Mouse (Mus musculus) monocyte, adult 5-6 weeks (primary cell): Measurements from ENCODE around the gene Stub1. TPM values are rescaled to one million over a fixed set of nuclear protein-coding genes. Genes with fewer than 3 reads are reported as not detected.
A peak's percentile ranks its signal among the peaks of the same experiment; 100 is the strongest.

Experiments used
- ATAC-seq: fragments of 153-309, 156-312 bp; replicated peaks from 2 replicates; pipeline ENCODE4 v1.8.0; 2017; ENCODE audit warnings: mild to moderate bottlenecking; ENCODE audit not compliant: low TSS enrichment, insufficient number of reproducible peaks, severe bottlenecking, poor library complexity, low FRiP score
- total RNA-seq: library from RNA; stranded (forward); fragments of 200-1000, 200-491, 200-594 nt; gene quantifications from 3 replicates; pipeline ENCODE4 v1.2.3, GENCODE M21; 2017

Stub1 gene
- total RNA-seq, 1 experiment from 2014 or later: 75.3 TPM

DNA sequence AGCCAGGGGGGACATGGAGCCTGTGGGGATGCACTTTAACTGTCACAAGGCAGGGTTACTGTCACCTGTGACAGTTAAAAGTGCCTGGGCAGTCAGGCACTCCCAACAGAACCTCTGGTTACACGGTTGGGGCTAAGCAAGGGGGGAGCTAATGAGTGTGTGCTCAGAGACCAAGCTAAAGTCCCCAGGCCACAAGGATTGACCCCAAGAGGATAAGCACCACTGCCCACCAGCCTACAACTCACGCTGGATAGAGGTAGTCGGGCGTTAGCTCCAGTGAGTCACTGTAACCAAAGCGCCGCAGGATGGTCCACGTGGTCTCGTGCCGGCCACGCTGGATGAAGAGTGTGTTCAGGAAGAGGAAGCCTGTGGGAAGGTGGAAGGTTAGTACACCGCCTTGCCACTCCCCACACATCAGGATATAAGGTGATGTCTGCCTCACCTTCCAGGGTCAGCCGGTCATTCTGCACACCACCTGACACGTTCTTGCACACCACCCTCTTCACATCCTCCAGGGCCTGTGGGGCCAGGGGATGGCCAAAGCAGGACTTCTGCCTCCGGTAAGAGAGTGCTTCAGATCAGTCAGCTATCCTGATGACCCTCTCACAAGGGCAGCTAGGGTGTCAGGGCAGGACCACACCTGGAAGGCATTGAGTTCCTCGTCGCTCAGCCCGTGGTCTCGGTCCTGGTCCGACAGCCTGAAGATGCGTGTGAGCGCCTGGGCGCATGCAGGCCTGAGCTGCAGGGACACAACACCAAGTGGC is 8.1 kb upstream of the Stub1 start, which contains the start of gene Gm20683:
TSS of gene Gm20683 (minus strand) at position 647 of the 764 bp plus-strand sequence.
- ATAC-seq: no peak

DNA sequence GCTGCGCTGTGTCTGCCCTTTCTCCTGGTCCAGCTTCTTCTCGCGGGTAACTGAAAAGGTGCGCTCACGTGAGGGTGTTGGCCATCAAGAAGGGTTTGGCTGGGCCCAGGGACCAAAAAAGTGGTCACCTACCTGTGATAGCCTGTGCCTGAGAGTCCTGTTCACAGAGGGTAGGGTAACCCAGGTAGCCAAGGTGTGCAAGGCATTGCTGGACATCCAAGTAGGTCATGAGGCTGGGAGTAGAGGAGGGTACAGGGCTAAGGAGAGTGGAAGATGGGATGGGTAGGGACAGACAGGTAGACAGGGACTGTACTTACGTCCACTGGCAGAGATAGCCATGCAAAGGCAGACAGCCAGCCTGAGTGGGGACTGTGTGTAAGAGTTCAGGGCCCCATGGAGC is 7.3 kb upstream of the Stub1 start:
- ATAC-seq: no peak

DNA sequence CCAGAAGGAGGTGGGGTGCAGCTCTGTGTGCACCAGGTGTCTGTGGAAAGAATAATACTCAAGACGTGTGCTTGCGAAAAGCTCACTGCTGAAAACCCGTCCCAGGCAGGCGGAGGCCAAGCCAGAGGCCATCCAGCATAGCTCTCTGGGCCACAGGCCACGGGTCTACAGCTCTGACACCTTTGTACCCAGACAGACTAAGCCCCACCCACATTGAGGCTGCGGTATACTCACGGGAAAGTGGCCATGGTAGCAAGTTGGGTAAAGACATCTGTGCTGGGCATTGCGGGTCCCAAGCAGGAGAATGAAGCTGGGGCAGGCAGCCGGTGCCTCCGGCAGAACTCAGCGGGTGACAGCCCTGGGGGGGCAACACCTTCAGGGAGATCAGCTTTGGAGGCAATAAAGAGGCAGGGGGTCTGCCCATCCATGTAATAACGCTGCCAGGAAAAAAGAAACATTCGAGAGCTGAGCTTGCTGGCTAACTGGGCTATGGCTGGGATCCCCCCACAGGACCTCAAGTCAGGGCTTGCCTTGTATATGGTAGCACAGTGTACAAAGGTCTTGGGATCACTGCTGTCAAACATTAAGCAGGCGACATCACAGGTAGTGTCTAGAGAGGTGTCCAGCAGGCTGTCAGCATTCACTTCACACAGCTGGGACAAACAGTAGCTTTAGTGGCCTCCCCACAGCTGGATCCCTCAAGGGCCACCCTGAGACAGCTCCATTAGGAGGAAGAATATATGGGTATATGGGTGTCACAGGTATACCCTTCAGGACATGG is 6.4 kb upstream of the Stub1 start:
- ATAC-seq: no peak

DNA sequence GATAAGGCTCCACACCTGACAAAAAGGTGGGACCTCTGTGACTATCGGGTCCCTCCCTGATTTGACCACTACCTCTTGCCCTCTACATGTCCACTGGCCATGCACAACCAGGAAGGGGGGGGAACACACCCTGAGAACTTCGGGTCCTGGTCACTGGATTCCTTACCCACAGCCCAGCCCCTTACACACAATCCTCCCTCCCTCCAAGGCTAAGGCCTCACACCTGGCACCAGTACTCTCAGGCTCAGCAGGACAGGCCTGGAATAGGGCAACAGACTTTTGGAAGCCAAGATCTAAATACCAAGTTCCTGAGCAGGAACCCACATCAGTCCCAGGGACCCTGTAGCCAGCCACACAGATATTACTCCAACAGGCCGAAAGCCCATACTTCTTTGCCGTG is 5.7 kb upstream of the Stub1 start:
- ATAC-seq: no peak

DNA sequence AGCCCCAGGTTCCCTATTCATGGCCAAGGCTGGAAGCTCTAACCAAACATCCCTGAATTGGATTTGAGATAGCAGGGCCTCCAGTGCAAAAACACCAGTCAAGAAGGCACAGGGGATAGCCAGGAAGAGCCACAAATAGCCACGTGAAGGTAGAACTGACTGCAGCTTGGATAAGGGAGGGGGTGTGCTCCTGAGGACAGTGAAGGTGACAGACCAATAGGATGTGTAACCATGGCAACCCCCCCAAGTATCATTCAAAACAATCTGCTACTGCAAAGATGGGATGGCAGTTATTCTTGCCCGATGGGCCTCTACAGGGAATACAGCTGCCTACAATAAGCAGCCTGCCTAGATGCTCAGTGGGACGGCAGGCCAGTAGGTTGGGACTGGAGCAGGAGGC is 4.3 kb upstream of the Stub1 start:
- ATAC-seq: no peak

DNA sequence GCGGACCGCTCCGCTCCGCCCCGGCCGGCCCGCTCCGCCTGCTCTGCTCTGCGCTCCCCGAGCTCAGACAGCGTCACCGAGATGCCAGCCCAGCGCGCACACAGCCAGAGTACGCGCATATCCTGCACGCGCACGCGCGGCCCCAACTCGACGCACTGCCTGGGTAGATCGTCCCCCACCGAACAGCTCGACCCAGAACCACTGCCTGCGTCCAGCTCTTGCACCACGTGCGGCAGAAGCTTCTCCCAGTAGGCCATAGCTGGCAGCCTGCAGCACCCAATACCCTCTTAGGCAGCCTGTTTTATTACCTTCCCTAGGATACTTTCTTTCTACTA is 3.8 kb upstream of the Stub1 start, which contains the start of gene Rhbdl1:
TSS of gene Rhbdl1 (minus strand) at position 220 of the 335 bp plus-strand sequence.
- no peak for ATAC-seq

DNA sequence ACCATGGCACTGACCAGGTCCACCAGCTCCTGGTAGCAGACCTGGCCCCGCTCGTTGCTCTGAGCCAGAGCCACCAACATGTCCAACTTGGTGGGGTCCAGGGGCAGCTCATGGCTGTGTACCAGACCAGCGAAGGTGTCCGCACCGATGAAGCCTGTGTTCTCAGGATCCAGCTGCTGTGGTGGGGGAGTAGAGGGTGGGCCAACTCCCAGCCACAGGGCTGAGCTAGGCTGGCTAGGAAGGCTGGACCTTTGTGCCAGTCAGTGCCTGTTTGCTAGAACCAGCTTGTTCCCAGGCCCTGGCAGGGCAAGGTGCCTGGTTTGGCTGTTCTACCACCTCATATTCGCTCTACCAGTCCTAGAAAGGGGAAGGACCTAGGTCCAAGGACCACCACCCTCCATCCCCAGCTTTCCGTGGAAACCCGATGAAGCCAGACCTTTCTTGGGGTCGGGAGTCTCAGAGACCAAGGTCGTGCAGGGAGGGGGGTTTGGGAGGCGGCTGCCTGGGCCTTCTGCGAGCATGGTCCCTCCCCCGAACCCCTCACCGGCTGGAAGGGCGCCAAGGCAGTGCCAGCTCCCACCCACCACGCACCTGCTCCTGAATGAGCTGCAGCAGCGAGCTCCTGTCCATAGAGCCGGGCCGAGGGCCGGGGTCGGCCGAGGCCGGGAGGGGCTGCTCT is 3.3 kb upstream of the Stub1 start:
- no peak for ATAC-seq

DNA sequence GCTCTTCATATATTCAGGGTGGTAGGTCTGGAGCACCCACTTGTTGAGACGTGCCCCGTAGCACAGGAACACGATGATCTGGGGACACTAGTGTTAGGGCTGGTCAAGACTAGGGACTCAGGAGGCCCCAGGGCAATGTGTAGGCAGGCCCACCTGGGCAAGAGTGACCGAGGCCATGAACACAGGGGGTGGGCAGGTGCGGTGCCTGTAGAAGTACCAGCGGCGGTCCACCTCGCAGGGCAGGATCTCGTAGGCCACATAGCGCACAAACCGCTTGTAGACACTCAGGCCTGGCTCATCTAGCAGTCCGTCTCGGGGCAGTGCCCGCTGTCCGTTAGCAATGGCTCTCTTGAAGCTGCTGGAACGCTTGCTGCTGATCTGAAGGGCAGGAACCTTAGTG is 2.6 kb upstream of the Stub1 start:
- ATAC-seq: no peak

DNA sequence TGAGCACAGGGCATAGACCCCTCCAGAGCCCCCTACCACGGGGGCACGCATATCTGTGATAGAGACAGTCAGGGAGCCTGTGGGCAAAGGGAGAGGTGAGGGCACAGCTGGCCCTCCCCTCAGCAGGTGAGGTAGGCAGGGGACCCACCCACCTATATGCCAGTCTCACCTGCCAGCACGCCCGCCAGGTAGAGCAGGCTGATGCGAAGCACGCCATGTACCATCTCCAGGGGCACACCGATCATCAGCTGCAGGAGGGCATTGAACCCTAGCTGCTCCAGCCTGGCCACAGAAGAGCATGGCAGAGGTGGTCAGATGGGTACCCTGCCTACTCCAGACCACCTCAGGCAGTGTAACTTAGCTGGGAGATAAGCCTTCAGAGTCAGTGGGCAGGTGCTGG is 2.1 kb upstream of the Stub1 start:
- ATAC-seq: no peak

DNA sequence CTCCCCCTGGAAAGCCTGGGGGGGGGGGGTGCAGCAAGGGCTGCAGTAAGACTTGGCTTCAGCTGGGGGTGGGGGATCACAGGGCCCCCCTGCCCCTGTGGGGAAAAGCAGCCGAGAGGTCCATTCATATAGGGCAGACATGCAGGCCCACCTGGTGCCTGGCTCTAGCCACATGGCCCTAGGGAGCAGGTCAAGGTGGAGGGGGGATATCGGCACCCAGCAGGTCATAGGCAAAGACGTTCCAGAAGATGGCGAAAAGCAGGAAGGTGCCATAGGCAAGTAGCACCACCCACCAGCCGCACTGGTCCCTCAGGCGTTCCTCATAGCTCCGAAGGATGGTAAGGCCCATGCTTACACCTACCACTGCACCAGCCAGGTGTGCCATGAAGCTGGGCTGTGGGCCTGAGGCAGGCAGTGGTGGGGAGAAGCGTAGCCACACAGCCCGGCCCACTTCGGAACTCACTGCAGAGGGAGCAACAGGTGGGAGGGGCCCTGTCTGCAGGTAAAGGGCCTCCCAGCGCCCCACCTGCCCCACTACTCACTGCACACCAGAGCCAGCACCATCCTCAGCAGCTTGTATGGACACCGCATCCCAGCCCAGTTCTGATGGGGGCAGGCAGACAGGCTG is 1.5 kb upstream of the Stub1 start:
- ATAC-seq: no peak

DNA sequence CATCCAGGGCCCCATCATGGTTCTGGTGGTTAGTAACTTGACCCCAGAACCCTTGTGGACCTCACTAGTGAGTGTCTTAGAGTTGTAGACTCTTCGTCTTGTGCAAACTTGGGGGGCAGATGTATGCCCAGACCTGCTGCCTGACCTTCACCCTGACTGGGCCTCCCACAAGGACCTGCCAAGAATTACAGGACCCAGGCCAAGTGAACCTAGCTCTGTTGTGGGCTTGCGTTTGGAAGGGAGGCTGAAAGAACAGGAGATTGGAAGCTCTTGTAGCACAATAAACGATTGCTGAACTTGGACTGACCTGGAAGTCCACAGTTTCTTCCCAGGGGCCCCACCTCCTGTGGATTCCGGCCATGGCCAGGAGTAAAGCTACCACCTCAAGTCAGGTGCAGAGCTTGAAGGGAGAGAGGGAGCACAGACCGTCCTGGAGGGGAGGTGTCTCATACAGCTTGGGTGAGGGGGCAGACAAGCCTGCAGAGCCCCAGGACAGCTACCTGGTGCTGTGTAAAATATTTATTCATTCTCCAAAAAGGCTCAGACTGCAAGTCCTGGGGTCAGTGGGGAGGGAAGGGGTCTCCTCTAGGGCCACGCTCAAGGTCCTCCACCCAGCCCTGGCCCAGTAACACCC is 874 bp upstream of the Stub1 start:
- no peak for ATAC-seq

DNA sequence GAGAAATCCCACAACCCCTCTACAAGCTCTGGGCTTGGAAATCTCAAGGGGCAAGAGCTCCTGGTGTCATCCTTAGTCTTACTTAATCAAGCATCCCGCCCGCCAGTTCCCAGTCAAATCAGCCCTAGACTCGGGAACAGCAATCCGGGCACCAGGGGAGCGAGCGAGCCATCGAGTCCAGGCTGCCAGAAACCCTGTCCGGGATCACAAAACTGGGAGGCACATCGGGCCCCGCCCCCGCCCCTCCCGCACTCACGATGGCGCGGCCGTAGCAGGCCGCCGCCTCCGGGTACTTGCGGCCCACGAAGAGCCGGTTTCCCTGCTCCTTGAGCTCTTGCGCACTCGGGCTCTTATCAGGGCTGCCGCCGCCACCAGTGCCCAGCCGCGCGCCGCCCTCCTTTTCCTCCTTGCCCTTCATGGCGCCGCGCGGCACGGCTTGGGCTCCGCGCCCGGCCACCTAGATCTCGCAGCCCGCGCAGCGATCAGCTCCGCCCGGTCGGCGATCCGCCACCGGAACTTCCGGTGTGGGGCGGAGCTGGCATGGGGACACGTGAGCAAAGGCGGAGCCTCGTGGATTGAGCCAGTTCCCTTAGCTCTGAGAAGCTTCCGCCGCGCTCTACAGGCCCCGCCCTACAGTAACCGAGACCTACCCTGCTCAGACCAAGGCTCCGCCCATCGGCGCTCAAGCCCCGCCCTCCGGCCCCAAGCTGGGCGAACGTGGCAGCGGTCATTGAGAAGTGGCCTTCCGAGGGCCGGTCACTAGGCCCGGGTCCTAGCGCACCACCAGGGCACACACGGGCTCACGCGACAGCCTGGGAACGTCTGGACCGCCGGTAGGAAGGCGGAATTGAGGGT is 541 bp downstream of the Stub1 start:
- peak; percentile 81 for ATAC-seq

DNA sequence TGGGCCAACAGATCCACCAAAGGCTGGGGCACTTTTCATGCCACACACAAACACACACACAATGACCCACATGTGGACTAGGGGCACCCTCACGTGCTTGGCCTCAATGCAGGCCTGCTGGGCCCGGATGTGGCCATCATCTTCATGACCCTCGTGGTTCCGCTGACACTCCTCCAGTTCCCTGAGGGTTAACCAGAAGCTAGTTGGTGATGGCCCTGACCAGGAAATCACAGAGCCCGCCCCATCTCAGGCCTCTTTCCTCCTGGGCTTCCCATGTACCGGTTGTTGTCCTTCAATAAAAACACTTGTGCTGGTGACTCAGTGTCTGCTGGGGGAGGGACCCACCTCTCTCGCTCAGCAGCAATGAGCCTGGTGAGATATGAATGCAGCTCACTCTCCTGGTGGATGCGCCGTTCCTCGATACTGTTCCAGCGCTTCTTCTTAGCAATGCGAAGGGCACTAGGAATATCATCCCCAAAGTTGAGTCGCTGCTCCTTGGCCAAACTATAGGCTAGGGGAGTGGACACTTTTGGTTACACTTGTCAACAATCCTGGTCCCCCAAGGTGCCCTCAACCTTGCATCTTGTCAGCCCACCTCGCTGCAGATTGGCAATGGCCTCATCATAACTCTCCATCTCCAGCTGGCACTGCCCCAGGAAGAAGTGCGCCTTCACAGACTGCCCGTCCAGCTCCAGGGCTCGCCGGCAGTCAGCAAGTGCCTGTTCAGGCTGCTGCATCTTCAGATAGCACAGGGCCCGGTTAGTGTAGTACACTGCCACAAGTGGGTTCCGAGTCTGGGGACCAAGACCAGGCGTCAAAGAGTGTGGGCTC is 1.5 kb downstream of the Stub1 start:
- ATAC-seq: no peak

DNA sequence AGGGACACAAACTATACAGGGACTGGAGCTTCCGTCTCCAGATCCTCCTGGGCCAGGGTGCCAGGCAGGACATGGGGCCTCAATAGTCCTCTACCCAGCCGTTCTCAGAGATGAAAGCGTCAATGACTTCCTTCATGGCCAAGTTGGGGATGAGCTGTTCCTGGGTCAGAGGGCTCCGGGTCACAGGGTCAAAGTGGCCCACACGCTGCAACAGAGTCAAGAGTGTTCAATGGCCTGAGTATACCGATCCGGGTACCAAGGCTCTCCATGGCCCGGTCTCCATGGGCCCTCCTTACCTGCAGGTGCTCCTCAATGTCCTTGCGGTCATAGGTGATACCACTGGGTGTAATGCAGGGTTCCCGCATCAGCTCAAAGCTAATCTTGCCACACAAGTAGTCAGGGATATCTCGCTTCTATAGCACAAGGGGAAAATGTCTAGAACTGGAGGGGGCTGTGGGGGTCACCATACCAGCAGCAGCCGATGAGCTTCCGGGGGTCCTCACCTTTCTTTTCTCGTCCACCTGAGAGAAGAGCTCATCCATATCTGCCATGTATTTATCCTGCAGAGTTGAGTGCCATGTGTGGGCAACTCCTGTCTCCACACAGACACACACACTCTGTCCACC is 2.3 kb downstream of the Stub1 start:
- no peak for ATAC-seq

DNA sequence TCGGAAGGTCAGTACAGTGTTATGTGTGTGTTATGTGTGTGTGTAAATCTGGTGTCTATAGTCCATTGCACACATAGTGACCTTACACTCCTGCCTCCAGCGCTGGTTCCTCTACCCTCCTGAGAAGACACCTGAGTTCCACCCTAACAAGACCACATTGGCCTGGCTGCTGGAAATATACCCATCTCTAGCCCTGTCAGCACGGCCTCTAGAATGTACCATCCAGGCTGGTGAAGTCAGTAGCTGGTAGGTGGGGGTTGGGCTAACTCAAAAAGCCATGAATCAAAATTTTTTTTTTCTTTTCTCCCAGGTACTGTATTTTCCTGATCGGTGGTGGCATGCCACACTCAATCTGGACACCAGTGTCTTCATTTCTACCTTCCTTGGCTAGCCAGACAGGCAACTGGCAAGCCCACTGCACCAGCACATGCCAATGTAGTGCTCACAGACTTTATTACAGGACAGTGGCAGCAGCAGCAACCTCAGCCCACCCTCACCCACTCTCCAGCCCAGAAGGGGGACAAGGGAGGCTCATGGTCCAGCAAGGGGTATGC is 2.9 kb downstream of the Stub1 start:
- ATAC-seq: no peak

DNA sequence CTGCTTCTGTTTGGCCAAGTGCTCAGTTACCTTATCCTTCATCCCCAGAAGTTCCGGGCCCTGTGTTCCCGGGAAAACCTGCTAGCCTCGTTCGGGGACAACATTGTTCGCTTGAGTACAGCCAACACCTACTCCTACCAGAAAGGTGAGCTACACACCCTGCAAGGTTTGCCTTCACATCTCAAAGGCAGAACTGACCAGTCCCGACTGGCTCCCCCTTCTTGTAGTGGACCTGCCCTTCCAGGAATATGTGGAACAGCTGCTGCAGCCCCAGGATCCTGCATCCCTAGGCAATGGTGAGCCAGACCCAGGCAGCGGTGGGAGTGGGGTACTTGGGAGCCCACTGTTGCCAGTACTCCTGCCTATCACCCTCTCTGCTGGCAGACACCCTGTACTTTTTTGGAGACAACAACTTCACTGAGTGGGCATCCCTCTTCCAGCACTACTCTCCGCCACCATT is 3.6 kb downstream of the Stub1 start:
- no peak for ATAC-seq
